Mouse (Mus musculus) liver, embryonic 14.5 days (tissue): ENCODE measurements around the gene Rassf1.

Source experiments
- CTCF ChIP-seq: IDR thresholded peaks from 2 replicates; pipeline ENCODE4 v1.5.1; 2016; ENCODE audit warnings: antibody characterized with exemption, low read depth, control low read depth
- EP300 ChIP-seq: IDR thresholded peaks from 2 replicates; pipeline ENCODE4 v1.6.1; 2016; ENCODE audit warnings: antibody characterized with exemption, low read depth

DNA sequence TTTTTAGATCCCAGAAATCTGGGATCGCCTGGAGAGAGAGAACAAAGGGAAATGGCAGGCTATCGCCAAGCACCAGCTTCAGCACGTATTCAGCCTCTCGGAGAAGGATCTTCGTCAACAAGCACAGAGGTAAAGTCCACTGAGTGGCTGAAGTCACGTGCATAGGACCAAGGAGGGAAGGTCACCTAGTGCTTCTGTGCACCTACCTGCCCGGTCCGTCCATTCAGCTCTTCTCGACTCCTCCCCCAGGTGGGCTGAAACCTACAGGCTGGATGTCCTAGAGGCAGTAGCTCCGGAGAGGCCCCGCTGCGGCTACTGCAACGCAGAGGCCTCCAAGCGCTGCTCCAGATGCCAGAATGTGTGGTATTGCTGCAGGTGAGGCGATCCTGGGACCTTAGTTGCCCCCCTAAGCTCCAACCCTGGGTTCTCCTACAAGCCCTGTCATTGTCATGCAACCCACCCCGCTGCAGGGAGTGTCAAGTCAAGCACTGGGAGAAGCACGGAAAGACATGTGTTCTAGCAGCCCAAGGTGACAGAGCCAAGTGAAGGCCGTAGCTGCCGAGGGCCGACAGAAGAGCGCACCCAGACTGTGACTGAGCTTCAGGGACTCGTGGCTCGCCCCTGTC lies 751 bp upstream of the Rassf1 start:
- no peak for TF ChIP-seq CTCF
- no peak for TF ChIP-seq EP300
